Mouse (Mus musculus) cortical plate, adult 2 months (tissue): ENCODE data around the gene Tenm4. TPM values are rescaled to one million over a fixed set of nuclear protein-coding genes. Genes with fewer than 3 reads are reported as not detected.
A peak's percentile ranks its signal among the peaks of the same experiment; 100 is the strongest.

Experiments used
- H3K27ac ChIP-seq: fragments of 200-500 bp; 2 replicates; pipeline ENCODE4 v1.5.1; 2012; ENCODE audit warnings: low read length, control low read depth, inconsistent platforms; ENCODE audit not compliant: insufficient read depth
- H3K4me1 ChIP-seq: fragments of 200-500 bp; 2 replicates; pipeline ENCODE4 v1.6.1; 2011; ENCODE audit warnings: low read length; ENCODE audit not compliant: control insufficient read depth, insufficient read depth
- H3K4me3 ChIP-seq: fragments of 200-500 bp; 2 replicates; pipeline ENCODE4 v1.5.1; 2011; ENCODE audit warnings: mild to moderate bottlenecking, low read length, control low read depth; ENCODE audit not compliant: insufficient read depth
- CTCF ChIP-seq: fragments of 200-500 bp; IDR thresholded peaks from 2 replicates; pipeline ENCODE4 v1.5.1; 2011; ENCODE audit warnings: mild to moderate bottlenecking, control low read depth, low read length; ENCODE audit not compliant: insufficient read depth; ENCODE audit errors: extremely low read depth
- POLR2A ChIP-seq: fragments of 200-500 bp; IDR thresholded peaks from 2 replicates; pipeline ENCODE4 v1.6.1; 2011; ENCODE audit warnings: mild to moderate bottlenecking, low read length, control low read depth; ENCODE audit not compliant: insufficient read depth; ENCODE audit errors: extremely low read depth
- polyA plus RNA-seq: library from polyadenylated mRNA; depleted of rRNA; stranded (reverse); fragments of >200 nt; gene quantifications from 2 replicates; pipeline ENCODE4 v1.2.3, GENCODE M21; 2012

Tenm4 gene
- polyA plus RNA-seq, 1 experiment = 30.2 TPM

DNA sequence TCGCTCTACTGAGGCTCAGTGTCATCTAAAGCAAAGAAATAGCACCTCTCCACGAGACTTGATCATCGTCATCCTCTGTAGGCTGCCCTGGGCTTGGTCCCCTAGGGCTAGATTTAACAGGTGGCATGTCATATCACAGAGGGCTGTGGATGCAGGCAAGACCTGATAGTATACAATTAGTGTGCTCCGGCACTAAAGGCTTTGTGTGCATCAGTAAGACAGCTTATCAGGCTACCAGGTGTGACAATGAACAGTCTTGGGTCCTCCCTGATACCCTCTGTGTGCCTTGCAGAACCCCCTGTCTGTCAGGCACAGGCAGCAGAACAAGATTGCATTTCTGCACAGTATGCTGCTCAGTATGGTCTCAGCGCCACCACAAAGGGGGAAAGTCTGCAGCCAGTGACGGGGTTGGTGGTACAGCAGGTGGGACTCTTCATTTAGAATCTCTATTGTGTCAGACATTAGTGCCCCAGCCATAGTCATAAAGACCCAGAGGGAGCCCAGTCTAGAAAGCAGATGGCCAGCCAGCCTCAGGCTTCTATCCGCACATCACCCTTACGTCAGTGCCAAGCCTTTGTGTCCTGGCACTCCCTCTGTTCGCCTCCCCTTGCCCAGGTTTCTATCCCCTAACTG, 309.4 kb downstream of the Tenm4 start:
- Histone ChIP-seq H3K27ac (no peak overlapping the region), H3K4me3 (no peak overlapping the region), H3K4me1 (peaks cover 5% of the 10 kb centered on the region; the same call in 1 of the 2 replicates)
- TF ChIP-seq POLR2A (no peak), CTCF (no peak)

DNA sequence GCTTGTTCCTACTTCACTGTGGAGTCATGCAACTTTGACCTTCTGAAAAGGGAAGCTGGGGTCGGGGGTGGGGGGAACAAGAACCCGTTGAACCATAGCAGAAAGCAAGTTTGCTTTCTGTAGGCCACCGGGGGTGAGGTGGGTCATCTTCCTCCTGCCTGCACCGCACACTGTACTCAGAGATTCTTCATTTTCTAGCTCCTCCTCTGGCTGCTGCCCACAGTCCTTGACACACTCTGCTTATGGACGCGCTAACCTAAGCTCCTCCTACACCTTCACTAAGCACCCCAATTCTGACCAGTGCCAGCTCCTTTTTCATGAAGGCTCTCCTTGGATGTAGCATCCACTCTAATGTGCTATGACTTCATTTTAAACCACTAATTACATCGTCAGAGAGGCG, 311.9 kb downstream of the Tenm4 start:
- Histone ChIP-seq H3K4me1 (peaks cover 2% of the 10 kb centered on the region; the same call in 1 of the 2 replicates), H3K4me3 (no peak overlapping the region), H3K27ac (no peak overlapping the region)
- TF ChIP-seq POLR2A (no peak), CTCF (no peak)

GRCm38 (mm10) chr7:96484006-96484581, 313.0 kb downstream of the Tenm4 start:
- Histone ChIP-seq H3K4me3 (no peak overlapping the region), H3K4me1 (peaks cover 2% of the 10 kb centered on the region; the same call in 1 of the 2 replicates), H3K27ac (no peak overlapping the region)
- TF ChIP-seq POLR2A (no peak), CTCF (no peak)

GRCm38 (mm10) chr7:96489348-96490076, 318.5 kb downstream of the Tenm4 start:
- peaks cover 7% of the 10 kb centered on the region for H3K4me1 ChIP-seq
- no peak for TF ChIP-seq POLR2A
- TF ChIP-seq CTCF = no peak

DNA sequence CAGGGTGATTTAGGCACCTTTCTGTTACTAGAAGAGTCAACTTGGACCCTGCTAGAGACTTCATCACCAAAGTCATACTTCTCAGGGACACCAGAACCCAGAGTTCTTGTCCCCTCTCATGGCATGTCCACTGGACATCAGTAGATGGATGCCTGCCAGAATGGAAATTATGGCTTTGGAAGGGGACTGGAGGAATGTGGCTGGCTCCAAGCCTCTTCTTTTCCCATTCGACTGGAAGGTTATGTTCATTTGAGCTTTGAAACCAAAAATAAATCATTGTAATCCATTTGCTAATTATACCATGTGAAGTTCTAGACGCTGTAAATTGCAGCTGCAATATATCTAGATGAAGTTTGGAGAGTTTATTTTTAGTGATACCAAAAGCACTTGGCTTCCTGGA, 320.9 kb downstream of the Tenm4 start:
- TF ChIP-seq POLR2A (no peak), CTCF (no peak)
- Histone ChIP-seq H3K4me1 (peaks cover 8% of the 10 kb centered on the region), H3K27ac (0 out of 2 replicates have a peak overlapping the region, but pooled peaks have one; percentile 29), H3K4me3 (no peak overlapping the region)

More at GRCm38 (mm10) chr7:96489348-96490076, 318.5 kb downstream of the Tenm4 start:
- H3K4me3 ChIP-seq = no peak overlapping the region
- H3K27ac ChIP-seq = no peak overlapping the region

GRCm38 (mm10) chr7:96492696-96493095, 321.6 kb downstream of the Tenm4 start:
- Histone ChIP-seq H3K4me3 (no peak overlapping the region), H3K4me1 (peaks cover 8% of the 10 kb centered on the region), H3K27ac (no peak overlapping the region)
- TF ChIP-seq POLR2A = no peak
- TF ChIP-seq CTCF = no peak

GRCm38 (mm10) chr7:96494057-96494456, 323.0 kb downstream of the Tenm4 start:
- Histone ChIP-seq H3K27ac (no peak overlapping the region), H3K4me1 (peaks cover 8% of the 10 kb centered on the region), H3K4me3 (no peak overlapping the region)
- TF ChIP-seq CTCF = no peak
- no peak for TF ChIP-seq POLR2A

DNA sequence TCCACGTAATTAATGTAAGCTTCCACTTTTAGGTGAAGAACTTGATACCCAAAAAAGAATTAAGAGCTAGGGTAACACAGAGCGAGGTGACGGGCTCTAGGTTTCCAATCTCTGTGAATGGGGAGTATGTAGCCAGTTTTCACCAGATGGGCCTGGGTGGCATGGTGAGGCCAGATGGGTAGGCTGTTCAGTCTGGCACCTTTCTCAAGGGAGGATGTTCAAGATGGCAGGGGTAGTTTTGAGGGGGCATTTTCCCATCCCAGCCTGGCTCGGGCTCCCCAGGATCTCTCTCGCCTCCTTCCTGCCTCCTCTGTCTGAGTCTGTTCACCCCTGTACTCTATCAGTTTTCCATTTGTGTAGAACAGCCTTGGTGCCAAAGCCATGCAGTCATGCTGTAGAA, 329.1 kb downstream of the Tenm4 start:
- H3K27ac ChIP-seq = no peak overlapping the region
- peaks cover 9% of the 10 kb centered on the region for H3K4me1 ChIP-seq
- TF ChIP-seq POLR2A = no peak
- TF ChIP-seq CTCF = no peak
- no peak overlapping the region for H3K4me3 ChIP-seq

- no peak overlapping the region for H3K4me3 ChIP-seq
- TF ChIP-seq POLR2A = no peak
- no peak for TF ChIP-seq CTCF
- H3K4me1 ChIP-seq = peaks cover 9% of the 10 kb centered on the region
- no peak overlapping the region for H3K27ac ChIP-seq
These were observed 329.8 kb downstream of the Tenm4 start for GRCm38 (mm10) chr7:96500797-96501196.
